Mouse (Mus musculus): ENCODE measurements at regions not wholly inside any gene's neighbourhood (a gene's known extent, or its start where the extent isn't known, plus 50 kb on each side); places are given as distances from the start of the nearest gene placed in this dataset.

GRCm38 (mm10) chr3:151351481-151352090, 86.1 kb upstream of the Adgrl4 start:
- ATAC-seq (ENCODE audit: low TSS enrichment), result no peak

- no peak for ATAC-seq (ENCODE audit: low TSS enrichment)
Measured at GRCm38 (mm10) chr3:151366302-151366701, 71.4 kb upstream of the Adgrl4 start.

- ATAC-seq (ENCODE audit: low TSS enrichment), result no peak
Measured at GRCm38 (mm10) chr3:151366707-151367306, 70.9 kb upstream of the Adgrl4 start.

DNA sequence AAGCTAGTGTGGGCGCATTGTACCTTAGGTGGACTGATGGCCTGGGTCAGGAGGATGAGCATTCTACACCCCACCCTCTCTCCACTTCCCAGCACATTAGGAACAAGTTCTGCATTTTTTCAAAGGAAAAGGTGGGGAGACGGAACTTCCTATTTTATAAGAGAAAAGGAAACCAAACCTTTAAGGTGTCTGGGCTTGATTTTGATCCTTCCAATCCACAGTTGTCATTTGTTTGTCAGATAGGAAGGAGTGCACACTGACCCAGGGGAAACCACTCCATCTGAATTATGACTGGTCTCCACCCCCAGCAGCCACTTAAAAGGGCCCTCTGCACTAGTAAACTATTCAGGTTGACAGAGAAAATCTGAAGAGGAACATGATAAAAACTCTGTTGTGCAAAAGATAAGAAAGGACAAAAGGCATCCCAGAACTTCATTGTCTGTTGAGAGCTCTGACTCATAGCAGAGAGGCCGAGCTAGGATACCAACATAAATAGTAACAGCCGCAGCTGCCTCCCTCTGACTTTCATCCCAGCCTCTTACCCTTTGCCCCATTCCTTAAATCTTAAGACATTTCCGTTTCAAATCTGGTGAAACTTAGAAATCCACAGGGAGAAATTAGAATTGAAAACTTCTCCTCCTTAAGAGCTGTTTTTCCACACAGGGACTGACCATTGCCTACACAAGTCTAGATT, 54.2 kb upstream of the Adgrl4 start:
- no peak for ATAC-seq (ENCODE audit: low TSS enrichment)

DNA sequence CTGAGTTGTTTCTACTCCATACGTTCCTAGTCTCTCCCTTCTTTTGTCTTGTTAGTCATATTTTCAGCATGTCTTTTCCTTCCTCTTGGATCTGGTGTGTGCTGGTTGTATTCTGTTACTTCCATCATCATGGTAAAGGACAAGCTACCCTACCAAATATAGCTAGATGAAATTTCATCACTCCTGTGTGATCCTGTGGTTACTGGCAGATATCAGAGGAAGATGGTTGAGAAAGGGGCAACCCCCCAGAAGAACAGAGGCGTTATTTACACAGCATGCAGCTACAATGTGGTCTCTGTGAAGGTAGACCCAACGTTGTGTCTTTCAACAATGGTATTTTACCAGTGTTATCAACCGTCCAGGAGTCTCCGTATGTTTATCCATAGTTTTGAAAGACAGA, 52.8 kb upstream of the Adgrl4 start:
- ATAC-seq (ENCODE audit: low TSS enrichment), result no peak

- ATAC-seq (ENCODE audit: low TSS enrichment), result no peak
Measured at GRCm38 (mm10) chr3:151386103-151386502, 51.6 kb upstream of the Adgrl4 start.
